Mouse (Mus musculus) bone marrow, adult 2 months (tissue): ENCODE measurements around the gene Prepl. TPM values are rescaled to one million over a fixed set of nuclear protein-coding genes. Genes with fewer than 3 reads are reported as not detected.

Experiments used
- H3K27ac ChIP-seq: fragments of 200-500 bp; 2 replicates; pipeline ENCODE4 v1.5.1; 2012; ENCODE audit warnings: low read depth, mild to moderate bottlenecking, control low read depth, inconsistent platforms, low read length; ENCODE audit not compliant: control insufficient read depth, poor library complexity, insufficient read depth
- H3K4me1 ChIP-seq: fragments of 200-500 bp; 2 replicates; pipeline ENCODE4 v1.6.1; 2011; ENCODE audit warnings: low read length; ENCODE audit not compliant: control insufficient read depth, insufficient read depth
- H3K4me3 ChIP-seq: fragments of 200-500 bp; replicated peaks from 2 replicates; pipeline ENCODE3; 2011; ENCODE audit warnings: mild to moderate bottlenecking, low read depth, low read length, control low read depth; ENCODE audit not compliant: control insufficient read depth
- CTCF ChIP-seq: fragments of 200-500 bp; IDR thresholded peaks from 2 replicates; pipeline ENCODE4 v1.5.1; 2011; ENCODE audit warnings: low read length, control low read depth; ENCODE audit not compliant: control insufficient read depth, insufficient read depth
- POLR2A ChIP-seq: fragments of 200-500 bp; IDR thresholded peaks from 2 replicates; pipeline ENCODE4 v1.6.1; 2011; ENCODE audit warnings: low read depth, mild to moderate bottlenecking, control low read depth, low read length, borderline replicate concordance; ENCODE audit not compliant: control insufficient read depth
- whole genome bisulfite sequencing: fragments of 180-500 bp; shearing (Covaris S2); methylation state at CpG from one replicate; pipeline ENCODE4 v1.1.7; 2018; 5-methylcytosine and 5-hydroxymethylcytosine counted together
- polyA plus RNA-seq: library from polyadenylated mRNA; stranded (reverse); fragments of >200 nt; gene quantifications from 2 replicates; pipeline ENCODE4 v1.2.4, GENCODE M21; 2011; ENCODE audit warnings: low replicate concordance; ENCODE audit not compliant: missing spikeins, insufficient read depth, insufficient read length

Prepl gene
- polyA plus RNA-seq, 1 experiment = 11.3 TPM

DNA sequence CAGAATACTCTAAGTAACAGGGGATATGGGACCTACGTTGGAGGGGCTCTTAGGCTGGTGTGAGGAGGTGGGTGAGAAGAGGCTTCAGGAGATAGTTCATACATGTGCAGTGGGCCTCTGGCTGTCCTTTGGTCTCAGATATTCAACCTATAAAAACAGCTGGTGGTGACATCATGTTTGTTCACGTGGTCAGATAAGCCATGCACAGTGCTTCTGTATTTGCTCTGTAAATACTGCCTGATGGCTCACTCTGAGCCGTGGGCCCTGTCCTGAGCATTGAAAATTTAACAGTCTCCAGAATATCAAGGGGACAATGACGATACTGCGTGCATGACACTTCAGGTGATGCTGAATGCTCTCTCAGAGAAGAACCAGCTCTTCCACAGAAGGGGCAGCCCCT lies 52.2 kb downstream of the Prepl start:
- 79% methylated on average over 5 of the region's 5 CpGs for WGBS
- Histone ChIP-seq H3K4me3 (no peak overlapping the region), H3K4me1 (no peaks in the 10 kb centered on the region), H3K27ac (no peak overlapping the region)
- TF ChIP-seq POLR2A (no peak), CTCF (no peak)

GRCm38 (mm10) chr17:85034068-85034467 lies 56.0 kb downstream of the Prepl start:
- Histone ChIP-seq H3K27ac (no peak overlapping the region), H3K4me3 (no peak overlapping the region), H3K4me1 (no peaks in the 10 kb centered on the region)
- TF ChIP-seq CTCF = no peak
- no peak for TF ChIP-seq POLR2A
- whole genome bisulfite sequencing = 75% methylated on average over 11 of the region's 11 CpGs

GRCm38 (mm10) chr17:85033087-85033486 lies 57.0 kb downstream of the Prepl start:
- Histone ChIP-seq H3K27ac (no peak overlapping the region), H3K4me3 (no peak overlapping the region), H3K4me1 (no peaks in the 10 kb centered on the region)
- no peak for TF ChIP-seq CTCF
- no peak for TF ChIP-seq POLR2A
- WGBS = 82% methylated on average over 3 of the region's 3 CpGs

DNA sequence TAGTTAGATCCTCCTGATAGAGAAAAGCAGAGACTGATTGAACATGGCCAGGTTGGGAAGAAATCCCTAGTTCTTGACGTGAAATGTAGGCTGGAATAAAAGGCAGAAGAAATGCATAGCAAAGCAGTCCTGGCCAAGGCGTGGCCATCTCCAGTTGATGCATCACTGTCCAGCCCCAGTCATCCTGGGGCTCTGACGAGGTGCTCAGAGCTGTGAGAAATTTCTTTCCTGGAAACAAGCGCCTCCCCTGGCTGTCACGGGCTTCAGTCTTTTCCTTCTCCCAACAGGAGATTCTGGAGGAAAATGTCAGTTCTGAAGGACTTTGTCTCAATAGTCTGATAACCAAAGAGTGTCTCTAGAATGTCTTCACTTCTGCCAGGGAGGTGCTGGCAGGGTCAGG lies 59.4 kb downstream of the Prepl start:
- TF ChIP-seq POLR2A (no peak), CTCF (no peak)
- 65% methylated on average over 5 of the region's 5 CpGs for WGBS
- Histone ChIP-seq H3K4me3 (no peak overlapping the region), H3K4me1 (no peaks in the 10 kb centered on the region), H3K27ac (no peak overlapping the region; the same call in 1 of the 2 replicates)

- 89% methylated on average over 10 of the region's 10 CpGs for WGBS
- Histone ChIP-seq H3K4me1 (no peaks in the 10 kb centered on the region), H3K4me3 (no peak overlapping the region), H3K27ac (no peak overlapping the region)
- TF ChIP-seq POLR2A (no peak), CTCF (no peak)
These were observed 61.2 kb downstream of the Prepl start for GRCm38 (mm10) chr17:85028797-85029196.

DNA sequence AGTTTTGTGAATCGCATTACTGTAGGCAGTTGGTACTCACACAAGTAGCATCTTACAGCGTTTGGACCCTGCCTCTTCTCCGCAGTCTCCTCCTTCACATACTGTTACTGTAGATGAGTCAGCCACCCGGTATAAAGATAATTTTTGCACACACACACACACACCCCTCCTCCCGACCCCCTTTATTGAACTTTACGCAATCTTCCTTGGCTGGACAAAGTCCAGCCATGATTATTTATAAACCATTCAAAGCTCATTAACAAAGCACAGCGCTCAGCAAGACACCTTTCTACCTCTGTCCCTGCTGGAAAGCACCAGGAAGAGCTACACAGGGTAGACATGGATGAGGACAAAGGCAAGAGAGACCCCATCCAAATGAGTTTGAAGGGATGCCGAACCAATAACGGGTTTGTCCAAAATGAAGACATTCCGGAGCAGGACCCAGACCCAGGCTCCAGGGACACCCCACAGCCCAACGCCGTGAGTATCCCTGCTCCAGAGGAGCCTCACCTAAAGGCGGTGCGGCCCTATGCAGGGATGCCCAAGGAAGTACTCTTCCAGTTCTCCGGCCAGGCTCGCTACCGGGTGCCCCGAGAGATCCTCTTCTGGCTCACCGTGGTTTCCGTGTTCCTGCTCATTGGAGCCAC lies 61.8 kb downstream of the Prepl start, which contains the start of gene Slc3a1:
Gene Slc3a1 (plus strand): TSS at position 284 of the 647 bp plus-strand sequence.
- WGBS = 88% methylated on average over 20 of the region's 20 CpGs
- H3K4me1 ChIP-seq = no peaks in the 10 kb centered on the region
- H3K27ac ChIP-seq = no peak within 1 kb of the TSS
- no peak within 1 kb of the TSS for H3K4me3 ChIP-seq
- TF ChIP-seq POLR2A (no peak), CTCF (no peak)

- no peak overlapping the region for H3K27ac ChIP-seq
- no peaks in the 10 kb centered on the region for H3K4me1 ChIP-seq
- WGBS = 86% methylated on average over 3 of the region's 3 CpGs
- TF ChIP-seq POLR2A (no peak), CTCF (no peak)
- no peak overlapping the region for H3K4me3 ChIP-seq
These were observed 62.8 kb downstream of the Prepl start for GRCm38 (mm10) chr17:85027247-85027646.

DNA sequence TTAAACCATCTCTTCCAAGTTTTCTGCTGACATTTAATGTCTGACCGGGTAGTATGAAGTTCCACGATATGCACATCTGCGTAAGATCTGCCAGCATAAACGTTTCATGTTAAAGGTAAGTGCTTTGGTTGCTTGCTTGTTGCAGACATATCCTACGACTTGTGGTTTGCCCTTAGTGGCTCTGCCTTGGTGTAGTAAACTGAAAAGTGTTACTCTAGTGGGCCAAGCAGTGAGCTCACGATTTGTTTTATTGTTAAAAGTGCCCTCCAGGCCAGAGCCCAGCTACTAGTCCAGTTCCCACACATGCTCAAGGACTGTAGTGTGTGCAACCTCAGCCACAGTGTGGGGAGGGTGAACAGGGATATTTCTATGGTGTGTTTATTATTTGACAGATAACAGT lies 63.6 kb downstream of the Prepl start:
- no peak for TF ChIP-seq POLR2A
- TF ChIP-seq CTCF = no peak
- WGBS = 80% methylated on average over 6 of the region's 6 CpGs
- no peaks in the 10 kb centered on the region for H3K4me1 ChIP-seq
- no peak overlapping the region for H3K4me3 ChIP-seq
- no peak overlapping the region for H3K27ac ChIP-seq

GRCm38 (mm10) chr17:85025151-85025550 lies 64.9 kb downstream of the Prepl start:
- whole genome bisulfite sequencing = 91% methylated on average over 6 of the region's 6 CpGs
- Histone ChIP-seq H3K4me3 (no peak overlapping the region), H3K27ac (no peak overlapping the region), H3K4me1 (no peaks in the 10 kb centered on the region)
- TF ChIP-seq POLR2A = no peak
- TF ChIP-seq CTCF = no peak

- WGBS = 85% methylated on average over 8 of the region's 8 CpGs
- Histone ChIP-seq H3K4me3 (no peak overlapping the region), H3K27ac (no peak overlapping the region), H3K4me1 (no peaks in the 10 kb centered on the region)
- TF ChIP-seq POLR2A (no peak), CTCF (no peak)
These were observed 65.8 kb downstream of the Prepl start for GRCm38 (mm10) chr17:85024237-85024636.
